Comparison of ENCODE assay signal across 22 mouse cellular contexts in genomic region chr16:25846611-25847010, GRCm38 (mm10).
DNase-seq lines count a peak whose midpoint lies in the region; ATAC-seq and TF ChIP-seq lines count a peak whose summit lies in the region.
"Had no signal": no experiment of that assay in that cellular context is flagged by ENCODE, and none has a peak within 500 bp of the region (broad histone marks: within the 10 kb centered on the region; RNA-seq: fewer than 3 reads in every experiment).

No protein-coding gene starts in this region.

- dilution Hi-C loops in CH12.LX (cut with MboI; ENCODE audit: extremely low pct_ligation_motif_present, extremely low pct_unique_long_range_greater_than_20kb, low sequenced_read_pairs): no loop called here

- no peaks in the 10 kb centered on the region for H3K27me3 ChIP-seq in CH12.LX (replicated peaks)
- H3K27me3 ChIP-seq in kidney, embryonic 16.5 days (ENCODE audit: insufficient read depth, low read length): no peaks in the 10 kb centered on the region
- no peaks in the 10 kb centered on the region for H3K27me3 ChIP-seq in forebrain, embryonic 14.5 days (replicated peaks; ENCODE audit: control insufficient read depth, insufficient read depth, low read length)
- H3K27me3 ChIP-seq: Patski had no signal

- peaks cover 7 to 59% of the 10 kb centered on the region in 2 experiments for H3K36me3 ChIP-seq in CH12.LX (replicated peaks in 1 of 2; ENCODE audit: control insufficient read depth in 1 of 2, insufficient read depth in 1 of 2, low read length in 1 of 2)
- no peaks in the 10 kb centered on the region for H3K36me3 ChIP-seq in kidney, embryonic 16.5 days (ENCODE audit: insufficient read depth, low read length)
- no peaks in the 10 kb centered on the region for H3K36me3 ChIP-seq in forebrain, embryonic 14.5 days (ENCODE audit: control insufficient read depth, insufficient read depth, low read length)
- H3K36me3 ChIP-seq: G1E had no signal

- no peak for TF ChIP-seq POLR2A in CH12.LX (IDR thresholded peaks at IDR 0.05; ENCODE audit: low read depth, low read length)

- WGBS in kidney, embryonic 16.5 days: 95% methylated on average over 5 of the region's 5 CpGs
- WGBS in forebrain, embryonic 14.5 days: 93% methylated on average over 5 of the region's 5 CpGs

- no peak overlapping the region for H3K4me2 ChIP-seq in CH12.LX (ENCODE audit: insufficient read depth, low read depth, poor library complexity, severe bottlenecking)
- H3K4me2 ChIP-seq in kidney, embryonic 16.5 days (replicated peaks; ENCODE audit: low read depth, low read length): no peak overlapping the region
- no peak overlapping the region for H3K4me2 ChIP-seq in forebrain, embryonic 14.5 days (ENCODE audit: low read length)

- TF ChIP-seq CTCF in CH12.LX (conservative IDR thresholded peaks at IDR 0.05 in 1 of 2, IDR thresholded peaks at IDR 0.05 in 1 of 2; ENCODE audit: low read depth in 2 of 2, low read length in 2 of 2): no peak

- H3K27ac ChIP-seq in CH12.LX (ENCODE audit: insufficient read depth, low read depth): no peak overlapping the region
- H3K27ac ChIP-seq in kidney, embryonic 16.5 days (ENCODE audit: low read length): no peak overlapping the region
- H3K27ac ChIP-seq in forebrain, embryonic 14.5 days (ENCODE audit: low read depth, low read length): no peak overlapping the region

- H3K4me3 ChIP-seq in CH12.LX (replicated peaks in 1 of 3; ENCODE audit: low read depth in 2 of 3, low read length in 2 of 3, poor library complexity in 1 of 3): no peak overlapping the region
- no peak overlapping the region for H3K4me3 ChIP-seq in kidney, embryonic 16.5 days (ENCODE audit: low read length)
- no peak overlapping the region for H3K4me3 ChIP-seq in forebrain, embryonic 14.5 days (ENCODE audit: low read depth, low read length)

- H3K4me1 ChIP-seq in CH12.LX (ENCODE audit: control insufficient read depth in 1 of 2, insufficient read depth in 2 of 2): peaks cover 15 to 78% of the 10 kb centered on the region in 2 experiments
- H3K4me1 ChIP-seq in kidney, embryonic 16.5 days (ENCODE audit: insufficient read depth, low read length): no peaks in the 10 kb centered on the region
- H3K4me1 ChIP-seq in forebrain, embryonic 14.5 days (ENCODE audit: control insufficient read depth, insufficient read depth, low read length): no peaks in the 10 kb centered on the region

- H3K9me3 ChIP-seq in CH12.LX (replicated peaks; ENCODE audit: low read length): no peaks in the 10 kb centered on the region
- H3K9me3 ChIP-seq in kidney, embryonic 16.5 days (ENCODE audit: low read length): no peaks in the 10 kb centered on the region
- no peaks in the 10 kb centered on the region for H3K9me3 ChIP-seq in forebrain, embryonic 14.5 days (replicated peaks; ENCODE audit: control insufficient read depth, low read length)

- H3K79me2 ChIP-seq in CH12.LX (replicated peaks; ENCODE audit: control insufficient read depth, extremely low read depth, insufficient read depth, poor library complexity, severe bottlenecking): no peaks in the 10 kb centered on the region

- peak; percentile 78 for ATAC-seq in granulocyte monocyte progenitor cell, adult 5-6 weeks (replicated peaks; ENCODE audit: poor library complexity, severe bottlenecking)
- peak; percentile 66 for ATAC-seq in megakaryocyte, adult 5-6 weeks (ENCODE audit: poor library complexity, severe bottlenecking)
- ATAC-seq in megakaryocyte progenitor cell, adult 5-6 weeks (replicated peaks; ENCODE audit: poor library complexity): peak; percentile 76
- no peak for ATAC-seq in kidney, embryonic 16.5 days (ENCODE audit: low FRiP score, low TSS enrichment)
- ATAC-seq in forebrain, embryonic 14.5 days: no peak
- ATAC-seq: activated CD4-positive, CD25-positive, alpha-beta regulatory T cell, adult 4 months; CD4-positive, CD25-positive, alpha-beta regulatory T cell, adult 4 months; Patski had no signal

- peak; percentile 65 for DNase-seq in CH12.LX (ENCODE audit: extremely low read depth)
- no peak for DNase-seq in gastrocnemius, adult 8-10 months (ENCODE audit: low spot score in 2 of 2)
- no peak for DNase-seq in left cerebral cortex, postnatal 14 days (ENCODE audit: low spot score in 2 of 2)
- DNase-seq in forebrain, embryonic 14.5 days (ENCODE audit: low spot score): no peak
- DNase-seq: adrenal gland, adult 2 months; adrenal gland, adult 8-10 months; adrenal gland, postnatal 10 days; adrenal gland, postnatal 14 days; adrenal gland, postnatal 25 days; adrenal gland, postnatal 36 days; B cell, adult 2 months; cerebellum, adult 11 months; cerebellum, adult 11-12 months; cerebellum, adult 18-20 months had no signal

- TF ChIP-seq EP300 in CH12.LX (IDR thresholded peaks at IDR 0.05; ENCODE audit: low read length): peak; percentile 41

- in situ Hi-C loops in CH12.LX (cut with MboI; ENCODE audit: low pct_ligation_motif_present, low pct_unique_long_range_greater_than_20kb, low sequenced_read_pairs): no loop called here

- no peak overlapping the region for H3K9ac ChIP-seq in CH12.LX (ENCODE audit: insufficient read depth, low read depth)
- no peak overlapping the region for H3K9ac ChIP-seq in kidney, embryonic 16.5 days (replicated peaks; ENCODE audit: low read length)
- H3K9ac ChIP-seq in forebrain, embryonic 14.5 days (ENCODE audit: low read length): no peak overlapping the region

- intact Hi-C loops in left cerebral cortex, postnatal 14 days (cut with DNase I): no loop called here

- TF ChIP-seq RAD21 in CH12.LX (IDR thresholded peaks at IDR 0.05; ENCODE audit: low read depth, low read length): no peak

TF ChIP-seq in CH12.LX, 34 proteins besides CTCF, POLR2A, EP300 and RAD21:
- TF ChIP-seq KAT2A (IDR thresholded peaks at IDR 0.05; ENCODE audit: insufficient replicate concordance, low read length): no peak
- TF ChIP-seq IRF4 (IDR thresholded peaks at IDR 0.05; ENCODE audit: low read depth, low read length): 0 out of 2 replicates have a peak, but pooled peaks have one; percentile 19
- no peak for TF ChIP-seq MEF2A (IDR thresholded peaks at IDR 0.05; ENCODE audit: borderline replicate concordance, low read depth, low read length)
- no peak for TF ChIP-seq MAFK (IDR thresholded peaks at IDR 0.05; ENCODE audit: insufficient replicate concordance, low read length)
- TF ChIP-seq NRF1 (IDR thresholded peaks at IDR 0.05; ENCODE audit: low read depth, low read length): no peak
- TF ChIP-seq ZNF384 (IDR thresholded peaks at IDR 0.05; ENCODE audit: low read depth, low read length): peak; percentile 68
- no peak for TF ChIP-seq NELFE (IDR thresholded peaks at IDR 0.05; ENCODE audit: low read depth, low read length)
- TF ChIP-seq POLR2AphosphoS2 (IDR thresholded peaks at IDR 0.05; ENCODE audit: low read depth, low read length): no peak
- no peak for TF ChIP-seq ZKSCAN1 (IDR thresholded peaks at IDR 0.05; ENCODE audit: borderline replicate concordance, low read depth, low read length)
- TF ChIP-seq ELF1 (IDR thresholded peaks at IDR 0.05; ENCODE audit: low read depth, low read length): no peak
- no peak for TF ChIP-seq PAX5 (IDR thresholded peaks at IDR 0.05; ENCODE audit: low read length)
- no peak for TF ChIP-seq CHD2 (IDR thresholded peaks at IDR 0.05; ENCODE audit: low read length)
- no peak for TF ChIP-seq GABPA (IDR thresholded peaks at IDR 0.05; ENCODE audit: insufficient replicate concordance, low read depth, low read length)
- TF ChIP-seq USF1 (IDR thresholded peaks at IDR 0.05; ENCODE audit: low read depth, low read length): no peak
- TF ChIP-seq MAZ (IDR thresholded peaks at IDR 0.05; ENCODE audit: low read depth, low read length): 0 out of 2 replicates have a peak, but pooled peaks have one; percentile 23
- TF ChIP-seq TBP (conservative IDR thresholded peaks at IDR 0.05; ENCODE audit: low read depth, low read length): no peak
- no peak for TF ChIP-seq USF2 (conservative IDR thresholded peaks at IDR 0.05; ENCODE audit: low read depth, low read length)
- TF ChIP-seq RCOR1 (conservative IDR thresholded peaks at IDR 0.05; ENCODE audit: low read depth, low read length): no peak
- no peak for TF ChIP-seq UBTF (IDR thresholded peaks at IDR 0.05; ENCODE audit: low read depth, low read length)
- TF ChIP-seq CHD1 (IDR thresholded peaks at IDR 0.05; ENCODE audit: low read depth, low read length): no peak
- TF ChIP-seq JUN (IDR thresholded peaks at IDR 0.05; ENCODE audit: insufficient read depth, low read depth, low read length): no peak
- no peak for TF ChIP-seq MAX (IDR thresholded peaks at IDR 0.05; ENCODE audit: low read length)
- no peak for TF ChIP-seq ZC3H11A (IDR thresholded peaks at IDR 0.05; ENCODE audit: low read depth, low read length)
- no peak for TF ChIP-seq MYC (IDR thresholded peaks at IDR 0.05; ENCODE audit: low read depth, low read length)
- peak; percentile 47; the same call in 1 of the 2 replicates for TF ChIP-seq JUND (conservative IDR thresholded peaks at IDR 0.05; ENCODE audit: low read depth, low read length)
- TF ChIP-seq HCFC1 (IDR thresholded peaks at IDR 0.05; ENCODE audit: low read depth, low read length): no peak
- TF ChIP-seq TCF12 (IDR thresholded peaks at IDR 0.05; ENCODE audit: low read depth, low read length): no peak
- TF ChIP-seq ETS1 (conservative IDR thresholded peaks at IDR 0.05; ENCODE audit: low read depth, low read length): 0 out of 2 replicates have a peak, but pooled peaks have one; percentile 26
- no peak for TF ChIP-seq SMC3 (IDR thresholded peaks at IDR 0.05; ENCODE audit: low read depth, low read length)
- no peak for TF ChIP-seq MXI1 (IDR thresholded peaks at IDR 0.05; ENCODE audit: low read depth, low read length)
- no peak for TF ChIP-seq ZMIZ1 (IDR thresholded peaks at IDR 0.05; ENCODE audit: low read depth, low read length)
- TF ChIP-seq BHLHE40 (IDR thresholded peaks at IDR 0.05; ENCODE audit: low read depth, low read length): peak; percentile 32; the same call in 1 of the 2 replicates
- TF ChIP-seq SIN3A (IDR thresholded peaks at IDR 0.05; ENCODE audit: low read length): no peak
- TF ChIP-seq E2F4 (IDR thresholded peaks at IDR 0.05; ENCODE audit: insufficient replicate concordance, low read depth, low read length): no peak

Comparison
In these comparisons a context has a peak if more than half of its experiments do, and no peak if none do; other contexts are left out.
1. ATAC-seq: peak in granulocyte monocyte progenitor cell, adult 5-6 weeks (single experiment), megakaryocyte, adult 5-6 weeks (single experiment) and megakaryocyte progenitor cell, adult 5-6 weeks (single experiment); none in kidney, embryonic 16.5 days (single experiment) and forebrain, embryonic 14.5 days (single experiment).